Mouse (Mus musculus) heart, embryonic 16.5 days (tissue): ENCODE data around the gene Atp5j. TPM values are rescaled to one million over a fixed set of nuclear protein-coding genes. Genes with fewer than 3 reads are reported as not detected.

Experiments used
- ATAC-seq: fragments of 200-750 bp; cut with Nextera tagmentation; replicated peaks from 2 replicates; pipeline ENCODE4 v1.8.0; 2017; ENCODE audit warnings: moderate number of reproducible peaks; ENCODE audit not compliant: insufficient read depth, low FRiP score; ENCODE audit errors: extremely low read depth
- H3K27ac ChIP-seq: fragments of 300-500 bp; sonication (generic); 2 replicates; pipeline ENCODE4 v1.5.1; 2014; ENCODE audit warnings: mild to moderate bottlenecking, low read length, control low read depth, moderate library complexity
- H3K27me3 ChIP-seq: fragments of 300-500 bp; sonication (generic); 2 replicates; pipeline ENCODE4 v1.6.1; 2014; ENCODE audit warnings: low read length, mixed read lengths; ENCODE audit not compliant: control insufficient read depth, insufficient read depth
- H3K36me3 ChIP-seq: fragments of 300-500 bp; sonication (generic); 2 replicates; pipeline ENCODE4 v1.6.1; 2014; ENCODE audit not compliant: control insufficient read depth, insufficient read depth
- H3K4me1 ChIP-seq: fragments of 300-500 bp; sonication (generic); 2 replicates; pipeline ENCODE4 v1.6.1; 2014; ENCODE audit warnings: low read length, mixed read lengths; ENCODE audit not compliant: control insufficient read depth, insufficient read depth
- H3K4me2 ChIP-seq: fragments of 300-500 bp; sonication (generic); 2 replicates; pipeline ENCODE4 v1.6.1; 2014; ENCODE audit warnings: low read depth, mild to moderate bottlenecking, control low read depth, low read length
- H3K4me3 ChIP-seq: fragments of 300-500 bp; sonication (generic); 2 replicates; pipeline ENCODE4 v1.5.1; 2014; ENCODE audit warnings: mild to moderate bottlenecking, control low read depth, low read length
- H3K9ac ChIP-seq: fragments of 300-500 bp; sonication (generic); 2 replicates; pipeline ENCODE4 v1.6.1; 2014; ENCODE audit warnings: low read length, control low read depth
- H3K9me3 ChIP-seq: fragments of 300-500 bp; sonication (generic); replicated peaks from 2 replicates; pipeline ENCODE4 v1.6.1; 2016; ENCODE audit warnings: low read length; ENCODE audit not compliant: control insufficient read depth
- WGBS: fragments of 180-500 bp; shearing (Covaris S2); extraction: QIAGEN DNeasy Blood & Tissue Kit; methylation state at CpG from one replicate; pipeline ENCODE4 v1.1.7; 2014; 5-methylcytosine and 5-hydroxymethylcytosine counted together
- polyA plus RNA-seq: library from polyadenylated mRNA; unstranded; fragments of >200 nt; fragmentation: Nextera tagmentation; extraction: Ambion mirVana; gene quantifications from 2 replicates; pipeline ENCODE4 v1.2.1, GENCODE M21; 2015

Atp5j gene
- polyA plus RNA-seq, 1 experiment from 2014 or later, result 1,680 TPM

DNA sequence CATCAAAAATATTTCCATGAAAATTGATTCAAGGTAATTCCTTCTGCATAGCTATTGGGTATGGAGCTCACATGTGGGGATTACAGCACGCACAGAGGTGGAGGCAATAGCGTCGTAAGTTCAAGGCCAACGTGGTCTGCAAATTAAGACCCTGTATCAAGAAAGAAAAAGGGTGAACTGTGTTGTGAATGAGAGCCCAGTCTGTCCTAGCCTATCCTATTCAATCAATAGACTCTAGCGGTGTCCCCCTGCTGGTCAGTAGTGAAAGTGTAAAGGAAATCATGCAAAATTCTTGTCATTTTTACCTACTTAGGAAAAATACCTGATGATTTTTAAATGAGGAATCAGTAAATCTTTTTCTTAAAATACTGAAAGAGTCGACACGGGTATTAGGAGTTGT lies 18.0 kb downstream of the Atp5j start:
- no peaks in the 10 kb centered on the region for H3K9me3 ChIP-seq
- H3K4me2 ChIP-seq, result no peak overlapping the region
- 36% methylated on average over 7 of the region's 7 CpGs for WGBS
- H3K36me3 ChIP-seq, result no peaks in the 10 kb centered on the region
- no peaks in the 10 kb centered on the region for H3K27me3 ChIP-seq
- no peak for ATAC-seq
- no peak overlapping the region for H3K9ac ChIP-seq
- no peak overlapping the region for H3K4me3 ChIP-seq
- H3K4me1 ChIP-seq, result no peaks in the 10 kb centered on the region
- no peak overlapping the region for H3K27ac ChIP-seq

DNA sequence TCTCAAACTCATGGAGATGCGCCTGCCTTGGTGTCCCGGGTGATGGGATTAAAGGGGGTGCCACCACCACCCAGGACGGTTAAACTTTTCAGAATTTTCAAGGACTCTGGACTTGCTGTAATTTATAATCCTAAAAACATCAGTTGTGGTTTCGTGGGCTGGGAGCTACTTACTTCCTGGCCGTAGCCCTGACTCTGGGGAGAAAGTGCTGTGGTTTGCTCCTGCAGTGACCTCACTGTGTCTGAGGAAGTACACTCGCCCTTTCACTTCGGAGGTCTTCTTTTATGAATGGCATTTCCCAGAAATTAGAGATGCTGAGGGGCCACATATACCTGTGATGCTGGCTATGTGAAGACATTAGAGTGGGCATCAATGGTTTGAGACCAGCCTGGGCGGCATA lies 20.9 kb downstream of the Atp5j start:
- H3K27me3 ChIP-seq, result no peaks in the 10 kb centered on the region
- no peak for ATAC-seq
- H3K4me1 ChIP-seq, result no peaks in the 10 kb centered on the region
- no peak overlapping the region for H3K4me2 ChIP-seq
- no peak overlapping the region for H3K4me3 ChIP-seq
- H3K9me3 ChIP-seq, result no peaks in the 10 kb centered on the region
- 61% methylated on average over 8 of the region's 8 CpGs for WGBS
- H3K27ac ChIP-seq, result no peak overlapping the region
- no peaks in the 10 kb centered on the region for H3K36me3 ChIP-seq
- no peak overlapping the region for H3K9ac ChIP-seq

DNA sequence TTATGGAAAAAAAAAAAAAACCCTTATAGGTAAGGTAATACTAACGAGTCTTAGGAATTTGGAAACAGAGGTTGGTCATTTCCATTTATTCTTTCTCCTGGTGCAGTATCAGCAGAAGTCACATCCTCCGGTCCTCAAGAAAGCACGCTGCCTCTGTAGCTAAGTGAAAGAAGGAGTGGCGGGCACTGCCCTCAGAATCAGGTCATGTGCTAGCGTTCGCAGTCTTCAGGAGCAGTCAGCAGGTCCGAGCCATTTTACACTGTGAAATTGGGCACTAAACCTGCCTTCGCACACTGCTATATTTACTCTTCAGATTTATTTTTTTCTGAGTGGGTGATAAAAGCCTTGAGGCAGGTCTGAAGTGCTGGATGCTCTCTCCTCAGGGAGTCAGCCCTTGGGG lies 21.6 kb downstream of the Atp5j start:
- Histone ChIP-seq H3K4me3 (no peak overlapping the region), H3K27ac (no peak overlapping the region), H3K4me1 (no peaks in the 10 kb centered on the region), H3K4me2 (no peak overlapping the region), H3K27me3 (no peaks in the 10 kb centered on the region), H3K9ac (no peak overlapping the region), H3K36me3 (no peaks in the 10 kb centered on the region), H3K9me3 (no peaks in the 10 kb centered on the region)
- WGBS, result 73% methylated on average over 8 of the region's 8 CpGs
- no peak for ATAC-seq

DNA sequence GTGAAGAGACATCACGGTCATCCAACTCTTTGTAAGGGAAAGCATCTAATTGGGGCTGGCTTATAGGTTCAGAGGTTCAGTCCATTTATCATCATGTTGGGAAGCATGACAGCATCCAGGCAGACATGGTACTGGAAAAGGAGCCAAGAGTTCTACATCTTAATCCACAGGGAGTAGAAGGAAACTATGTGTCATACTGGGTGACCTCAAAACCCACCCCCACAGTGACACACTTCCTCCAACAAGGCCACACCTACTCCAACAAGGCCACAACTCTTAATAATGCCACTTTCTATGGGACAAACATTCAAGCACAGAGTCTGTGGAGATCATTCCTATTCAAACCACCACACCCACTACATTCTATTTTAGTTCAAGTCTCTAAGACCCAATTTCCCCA lies 25.2 kb downstream of the Atp5j start:
- H3K9ac ChIP-seq, result no peak overlapping the region
- no peaks in the 10 kb centered on the region for H3K4me1 ChIP-seq
- no peak for ATAC-seq
- H3K4me3 ChIP-seq, result no peak overlapping the region
- H3K9me3 ChIP-seq, result no peaks in the 10 kb centered on the region
- 82% methylated on average over 1 of the region's 1 CpGs for WGBS
- no peaks in the 10 kb centered on the region for H3K36me3 ChIP-seq
- H3K27ac ChIP-seq, result no peak overlapping the region
- H3K4me2 ChIP-seq, result no peak overlapping the region
- no peaks in the 10 kb centered on the region for H3K27me3 ChIP-seq

DNA sequence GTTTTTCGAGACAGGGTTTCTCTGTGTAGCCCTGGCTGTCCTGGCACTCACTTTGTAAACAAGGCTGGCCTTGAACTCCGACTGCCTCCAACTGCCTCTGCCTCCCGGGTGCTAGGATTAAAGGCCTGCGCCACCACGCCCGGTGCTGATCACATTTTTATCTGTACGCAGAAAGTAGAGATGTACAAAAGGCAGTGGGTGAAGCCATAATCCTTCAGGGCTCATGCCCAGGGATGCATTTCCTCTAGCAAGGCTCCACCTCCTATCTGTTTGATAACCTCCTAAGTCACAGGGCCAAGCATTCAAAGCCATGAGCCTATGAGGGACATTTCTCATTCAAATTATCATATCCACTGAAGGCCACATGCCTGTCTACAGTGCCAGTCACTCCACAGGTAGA lies 27.6 kb downstream of the Atp5j start:
- ATAC-seq, result no peak
- Histone ChIP-seq H3K27me3 (no peaks in the 10 kb centered on the region), H3K9ac (no peak overlapping the region), H3K4me2 (no peak overlapping the region), H3K36me3 (no peaks in the 10 kb centered on the region), H3K4me1 (no peaks in the 10 kb centered on the region), H3K9me3 (no peaks in the 10 kb centered on the region), H3K27ac (no peak overlapping the region), H3K4me3 (no peak overlapping the region)
- 86% methylated on average over 7 of the region's 7 CpGs for WGBS

DNA sequence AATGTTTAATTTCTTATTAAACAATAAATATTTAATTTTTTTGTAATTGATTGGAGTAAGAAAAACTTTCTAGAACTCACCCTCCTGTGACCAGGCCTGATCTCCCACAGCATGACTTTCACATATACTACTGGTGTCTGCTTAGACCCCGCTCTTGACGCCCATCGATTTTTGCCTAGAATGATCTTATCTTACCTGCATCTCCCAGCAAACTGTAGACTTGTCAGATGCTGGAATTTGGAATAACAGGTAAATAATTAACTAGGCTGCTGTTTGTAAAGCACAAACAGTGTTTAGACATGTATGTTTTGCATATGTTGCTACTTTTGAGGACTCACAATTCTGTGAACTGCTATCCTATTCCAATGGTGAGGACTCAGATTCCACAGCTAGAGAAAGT lies 29.2 kb downstream of the Atp5j start:
- Histone ChIP-seq H3K4me3 (no peak overlapping the region), H3K4me2 (no peak overlapping the region), H3K27ac (no peak overlapping the region), H3K4me1 (0 out of 2 replicates have a peak, but pooled peaks cover 3% of the 10 kb centered on the region), H3K9ac (no peak overlapping the region), H3K36me3 (no peaks in the 10 kb centered on the region), H3K9me3 (no peaks in the 10 kb centered on the region), H3K27me3 (no peaks in the 10 kb centered on the region)
- no peak for ATAC-seq
- 85% methylated on average over 3 of the region's 3 CpGs for WGBS

DNA sequence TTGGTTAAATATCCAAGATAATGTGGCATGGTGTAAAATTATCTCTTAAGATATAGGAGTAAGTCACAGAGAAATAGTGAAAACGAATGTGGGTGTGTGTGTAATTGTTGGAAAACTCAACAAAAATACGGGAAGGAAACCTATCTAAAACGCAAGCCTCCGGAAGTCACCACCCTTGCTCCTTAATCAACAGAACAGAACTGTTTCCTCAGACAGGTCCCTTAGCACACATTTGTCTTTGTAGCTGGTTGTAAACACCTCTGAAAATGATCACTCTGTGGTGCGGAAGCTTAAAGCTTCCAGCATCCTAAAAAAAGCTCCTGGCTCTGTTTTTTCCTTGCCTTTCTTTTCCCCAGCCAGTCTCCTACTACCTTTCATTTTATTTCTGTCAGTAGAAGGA lies 30.6 kb downstream of the Atp5j start:
- H3K4me1 ChIP-seq, result 0 out of 2 replicates have a peak, but pooled peaks cover 3% of the 10 kb centered on the region
- no peak overlapping the region for H3K27ac ChIP-seq
- no peak overlapping the region for H3K4me2 ChIP-seq
- 68% methylated on average over 5 of the region's 5 CpGs for WGBS
- H3K27me3 ChIP-seq, result no peaks in the 10 kb centered on the region
- H3K9ac ChIP-seq, result no peak overlapping the region
- no peak overlapping the region for H3K4me3 ChIP-seq
- H3K9me3 ChIP-seq, result no peaks in the 10 kb centered on the region
- no peak for ATAC-seq
- no peaks in the 10 kb centered on the region for H3K36me3 ChIP-seq

DNA sequence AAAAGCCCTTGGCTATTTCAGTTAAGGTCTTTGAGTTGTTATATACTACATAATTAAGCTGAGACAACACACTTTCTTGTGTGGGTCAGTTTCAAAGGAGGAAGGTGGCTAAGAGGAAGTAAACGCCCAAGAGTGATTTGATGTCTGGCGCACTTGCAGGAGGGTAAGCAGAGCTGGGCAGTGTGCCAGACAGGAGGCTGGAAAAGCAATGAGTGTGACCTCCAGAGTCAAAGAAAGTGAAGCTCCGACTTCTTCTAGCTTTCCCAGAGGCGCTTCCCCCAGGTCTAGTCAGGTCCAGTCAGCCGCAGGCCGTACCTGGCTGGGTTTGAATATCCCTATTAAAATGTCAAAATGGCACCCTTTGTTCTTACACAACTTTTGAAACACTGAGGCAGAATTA lies 33.2 kb downstream of the Atp5j start:
- Histone ChIP-seq H3K36me3 (no peaks in the 10 kb centered on the region), H3K9ac (no peak overlapping the region), H3K4me2 (no peak overlapping the region), H3K27ac (peak overlapping the region; percentile 25; the same call in 1 of the 2 replicates), H3K4me1 (0 out of 2 replicates have a peak, but pooled peaks cover 3% of the 10 kb centered on the region), H3K4me3 (no peak overlapping the region), H3K27me3 (no peaks in the 10 kb centered on the region), H3K9me3 (no peaks in the 10 kb centered on the region)
- WGBS, result 32% methylated on average over 6 of the region's 6 CpGs
- peak; percentile 23; the same call in 1 of the 2 replicates for ATAC-seq

DNA sequence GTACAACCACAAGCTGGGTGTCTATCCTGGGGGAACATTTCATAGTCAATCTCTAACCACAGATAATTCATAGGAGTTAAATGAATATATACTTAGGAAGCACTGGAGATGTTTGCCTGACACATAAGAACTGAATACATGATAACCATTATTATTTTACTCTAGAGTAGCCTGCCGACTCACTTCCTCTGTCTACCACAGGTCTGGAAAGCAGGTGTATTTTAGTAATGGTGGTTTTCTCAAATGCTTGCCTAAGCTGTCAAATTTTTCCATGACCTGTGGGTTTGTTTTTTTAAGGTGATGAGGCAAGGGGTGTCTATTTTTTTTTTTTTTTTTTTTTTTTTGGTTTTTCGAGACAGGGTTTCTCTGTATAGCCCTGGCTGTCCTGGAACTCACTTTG lies 35.4 kb downstream of the Atp5j start:
- H3K27ac ChIP-seq, result no peak overlapping the region
- H3K9ac ChIP-seq, result no peak overlapping the region
- H3K27me3 ChIP-seq, result no peaks in the 10 kb centered on the region
- no peak overlapping the region for H3K4me3 ChIP-seq
- no peaks in the 10 kb centered on the region for H3K36me3 ChIP-seq
- WGBS, result 83% methylated on average over 1 of the region's 2 CpGs
- no peak for ATAC-seq
- H3K4me2 ChIP-seq, result no peak overlapping the region
- 0 out of 2 replicates have a peak, but pooled peaks cover 3% of the 10 kb centered on the region for H3K4me1 ChIP-seq
- H3K9me3 ChIP-seq, result no peaks in the 10 kb centered on the region

DNA sequence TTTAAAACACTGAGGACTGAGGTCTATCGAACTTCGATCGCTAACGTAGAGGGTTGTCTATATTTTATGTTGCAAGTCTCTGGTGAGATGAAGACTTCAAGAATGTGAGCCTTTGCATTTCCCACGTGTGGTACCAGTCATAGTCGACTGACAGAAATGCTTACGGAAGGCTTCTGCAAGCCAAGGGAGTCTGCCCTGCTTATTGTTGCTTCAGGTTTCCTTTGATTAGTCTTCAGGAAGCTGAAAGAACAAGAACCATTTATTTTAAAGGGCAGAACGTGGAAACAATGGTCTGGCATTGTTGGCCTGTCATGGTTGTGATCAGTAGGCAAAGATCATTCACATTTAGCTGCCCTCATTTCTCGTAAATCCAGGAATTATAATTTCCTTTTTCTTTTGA lies 38.7 kb downstream of the Atp5j start:
- peak overlapping the region; percentile 31; the same call in 1 of the 2 replicates for H3K27ac ChIP-seq
- ATAC-seq, result no peak
- WGBS, result 78% methylated on average over 9 of the region's 9 CpGs

More for the DNA sequence above, 38.7 kb downstream of the Atp5j start:
- Histone ChIP-seq H3K36me3 (no peaks in the 10 kb centered on the region), H3K4me3 (no peak overlapping the region), H3K27me3 (no peaks in the 10 kb centered on the region), H3K4me1 (no peaks in the 10 kb centered on the region), H3K9ac (no peak overlapping the region), H3K9me3 (no peaks in the 10 kb centered on the region), H3K4me2 (no peak overlapping the region)
